Comparison of ENCODE assay signal across 1 mouse cellular context in genomic region chr11:102864272-102864671, GRCm38 (mm10).
TF ChIP-seq lines count a peak whose summit lies in the region.

No protein-coding gene starts in this region.

TF ChIP-seq in CH12.LX, 34 proteins besides CTCF, POLR2A, EP300 and RAD21 (continued from another document):
- TF ChIP-seq CHD2 (IDR thresholded peaks at IDR 0.05; ENCODE audit: low read length) (no peak), MYC (IDR thresholded peaks at IDR 0.05; ENCODE audit: low read depth, low read length) (no peak)
